Mouse (Mus musculus) cerebellum, adult 2 months (tissue): ENCODE measurements at regions not wholly inside any gene's neighbourhood (a gene's known extent, or its start where the extent isn't known, plus 50 kb on each side); places are given as distances from the start of the nearest gene placed in this dataset.

Experiments
- DNase-seq, 2 experiments: peaks; one replicate each; pipeline ENCODE4 v3.0.0; 2021
- H3K27ac ChIP-seq: fragments of 200-500 bp; 2 replicates; pipeline ENCODE4 v1.5.1; 2012; ENCODE audit warnings: low read length, control low read depth, inconsistent platforms; ENCODE audit not compliant: insufficient read depth
- H3K27me3 ChIP-seq: fragments of 200-500 bp; 2 replicates; pipeline ENCODE4 v1.6.1; 2012; ENCODE audit warnings: inconsistent platforms, mild to moderate bottlenecking, low read length, moderate library complexity; ENCODE audit not compliant: control insufficient read depth, insufficient read depth
- H3K4me1 ChIP-seq: fragments of 200-500 bp; 2 replicates; pipeline ENCODE4 v1.6.1; 2011; ENCODE audit warnings: low read length; ENCODE audit not compliant: control insufficient read depth, insufficient read depth
- H3K4me3 ChIP-seq: fragments of 200-500 bp; replicated peaks from 2 replicates; pipeline ENCODE3; 2011; ENCODE audit warnings: mild to moderate bottlenecking, low read depth, low read length, control low read depth; ENCODE audit not compliant: insufficient read depth
- CTCF ChIP-seq: fragments of 200-500 bp; IDR thresholded peaks from 2 replicates; pipeline ENCODE4 v1.5.1; 2011; ENCODE audit warnings: low read depth, mild to moderate bottlenecking, control low read depth, low read length, moderate library complexity, borderline replicate concordance; ENCODE audit not compliant: insufficient read depth
- POLR2A ChIP-seq: fragments of 200-500 bp; IDR thresholded peaks from 2 replicates; pipeline ENCODE4 v1.6.1; 2011; ENCODE audit warnings: low read length, control low read depth, borderline replicate concordance; ENCODE audit not compliant: insufficient read depth
- WGBS: fragments of 180-500 bp; shearing (Covaris S2); methylation state at CpG from one replicate; pipeline ENCODE4 v1.1.7; 2018; 5-methylcytosine and 5-hydroxymethylcytosine counted together

GRCm38 (mm10) chr10:67711961-67712360 is 163.2 kb upstream of the Ado start:
- TF ChIP-seq CTCF (no peak), POLR2A (no peak)
- no peak for DNase-seq
- H3K27ac ChIP-seq: no peak overlapping the region
- 94% methylated on average over 3 of the region's 3 CpGs for WGBS
- no peaks in the 10 kb centered on the region for H3K27me3 ChIP-seq
- H3K4me3 ChIP-seq: no peak overlapping the region
- H3K4me1 ChIP-seq: no peaks in the 10 kb centered on the region

- no peak for DNase-seq
- H3K4me3 ChIP-seq: no peak overlapping the region
- no peak overlapping the region for H3K27ac ChIP-seq
- H3K27me3 ChIP-seq: no peaks in the 10 kb centered on the region
- no peaks in the 10 kb centered on the region for H3K4me1 ChIP-seq
- TF ChIP-seq CTCF: no peak
- TF ChIP-seq POLR2A: no peak
- WGBS: 63% methylated on average over 7 of the region's 7 CpGs
Observed at GRCm38 (mm10) chr10:67706436-67706835, 157.7 kb upstream of the Ado start.

- Histone ChIP-seq H3K27me3 (no peaks in the 10 kb centered on the region), H3K27ac (no peak overlapping the region), H3K4me3 (no peak overlapping the region), H3K4me1 (no peaks in the 10 kb centered on the region)
- no peak for TF ChIP-seq CTCF
- no peak for TF ChIP-seq POLR2A
- WGBS: 49% methylated on average over 9 of the region's 9 CpGs
- no peak for DNase-seq
Observed at GRCm38 (mm10) chr10:67702783-67703455, 154.2 kb upstream of the Ado start.

- 77% methylated on average over 16 of the region's 16 CpGs for WGBS
- Histone ChIP-seq H3K4me3 (no peak overlapping the region), H3K27me3 (no peaks in the 10 kb centered on the region), H3K4me1 (no peaks in the 10 kb centered on the region), H3K27ac (no peak overlapping the region)
- no peak for TF ChIP-seq POLR2A
- no peak for TF ChIP-seq CTCF
- no peak for DNase-seq
Observed at GRCm38 (mm10) chr10:67697401-67698195, 148.8 kb upstream of the Ado start.

- H3K27ac ChIP-seq: no peak overlapping the region; the same call in 1 of the 2 replicates
- WGBS: 50% methylated on average over 10 of the region's 10 CpGs
- H3K27me3 ChIP-seq: no peaks in the 10 kb centered on the region; the same call in 1 of the 2 replicates
- DNase-seq: no peak
- no peak for TF ChIP-seq POLR2A
- no peak for TF ChIP-seq CTCF
- H3K4me1 ChIP-seq: no peaks in the 10 kb centered on the region
- no peak overlapping the region for H3K4me3 ChIP-seq
Observed at GRCm38 (mm10) chr10:67695891-67696853, 147.4 kb upstream of the Ado start.

GRCm38 (mm10) chr10:67694751-67695150 is 146.0 kb upstream of the Ado start:
- H3K4me3 ChIP-seq: no peak overlapping the region
- no peak for DNase-seq
- H3K27me3 ChIP-seq: no peaks in the 10 kb centered on the region; the same call in 1 of the 2 replicates
- no peaks in the 10 kb centered on the region for H3K4me1 ChIP-seq
- 95% methylated on average over 4 of the region's 4 CpGs for WGBS
- no peak overlapping the region for H3K27ac ChIP-seq
- TF ChIP-seq POLR2A: no peak
- no peak for TF ChIP-seq CTCF

- DNase-seq: no peak
- 56% methylated on average over 4 of the region's 4 CpGs for WGBS
- H3K27me3 ChIP-seq: no peaks in the 10 kb centered on the region; the same call in 1 of the 2 replicates
- no peak overlapping the region for H3K27ac ChIP-seq
- H3K4me3 ChIP-seq: no peak overlapping the region
- TF ChIP-seq POLR2A: no peak
- no peak for TF ChIP-seq CTCF
- no peaks in the 10 kb centered on the region for H3K4me1 ChIP-seq
Observed at GRCm38 (mm10) chr10:67693586-67693985, 144.8 kb upstream of the Ado start.
